ENCODE assay signal across 15 mouse cellular contexts in genomic region chr17:9600459-9600858, GRCm38 (mm10).
DNase-seq lines count a peak whose midpoint lies in the region; ATAC-seq and TF ChIP-seq lines count a peak whose summit lies in the region.
"Had no signal": no experiment of that assay in that cellular context is flagged by ENCODE, and none has a peak within 500 bp of the region (broad histone marks: within the 10 kb centered on the region; RNA-seq: fewer than 3 reads in every experiment).

No protein-coding gene starts in this region.

- 63% methylated on average over 2 of the region's 2 CpGs for WGBS in heart, postnatal 0 days
- 65% methylated on average over 2 of the region's 2 CpGs for WGBS in liver, postnatal 0 days (ENCODE audit: insufficient replicate concordance)

- DNase-seq in heart, postnatal 0 days (ENCODE audit: low spot score) = peak; percentile 12
- no peak for DNase-seq in heart, postnatal 4 days
- no peak for DNase-seq in liver, postnatal 0 days
- DNase-seq in liver (no peak), CH12.LX (ENCODE audit: extremely low read depth) (peak; percentile 22)
- DNase-seq in embryo, embryonic 10 days (ENCODE audit: low spot score) = peak; percentile 21
- DNase-seq in natural killer cell, adult 2 months (ENCODE audit: low spot score in 2 of 2) = no peak
- no peak for DNase-seq in testis, postnatal 10 days (ENCODE audit: low spot score)
- DNase-seq: cerebellum, adult 11 months; heart, adult 11 months; midbrain, embryonic 14.5 days; thymus, postnatal 14 days had no signal

- H3K79me2 ChIP-seq in CH12.LX (replicated peaks; ENCODE audit: control insufficient read depth, extremely low read depth, insufficient read depth, poor library complexity, severe bottlenecking) = no peaks in the 10 kb centered on the region

- no peak for TF ChIP-seq POLR2A in CH12.LX (IDR thresholded peaks at IDR 0.05; ENCODE audit: low read depth, low read length)

- no peak overlapping the region for H3K9ac ChIP-seq in heart, postnatal 0 days (replicated peaks; ENCODE audit: low read depth, low read length)
- H3K9ac ChIP-seq in liver, postnatal 0 days (replicated peaks) = no peak overlapping the region
- no peak overlapping the region for H3K9ac ChIP-seq in CH12.LX (ENCODE audit: insufficient read depth, low read depth)
- H3K9ac ChIP-seq: forebrain, embryonic 12.5 days; hindbrain, embryonic 15.5 days; liver, embryonic 12.5 days had no signal

- in situ Hi-C loops in CH12.LX (cut with MboI; ENCODE audit: low pct_ligation_motif_present, low pct_unique_long_range_greater_than_20kb, low sequenced_read_pairs) = no loop called here

- H3K27ac ChIP-seq in heart, postnatal 0 days (ENCODE audit: low read depth) = no peak overlapping the region
- H3K27ac ChIP-seq in liver, postnatal 0 days (ENCODE audit: low read depth) = no peak overlapping the region
- H3K27ac ChIP-seq in CH12.LX (ENCODE audit: insufficient read depth, low read depth) = no peak overlapping the region
- H3K27ac ChIP-seq: forebrain, embryonic 12.5 days; hindbrain, embryonic 15.5 days; liver, embryonic 12.5 days had no signal

- H3K27me3 ChIP-seq in heart, postnatal 0 days (ENCODE audit: control insufficient read depth, insufficient read depth, low read length) = no peaks in the 10 kb centered on the region
- H3K27me3 ChIP-seq in liver, postnatal 0 days (ENCODE audit: insufficient read depth, low read length) = no peaks in the 10 kb centered on the region
- no peaks in the 10 kb centered on the region for H3K27me3 ChIP-seq in CH12.LX (replicated peaks)
- H3K27me3 ChIP-seq: forebrain, embryonic 12.5 days; hindbrain, embryonic 15.5 days; liver, embryonic 12.5 days had no signal

- no peak overlapping the region for H3K4me3 ChIP-seq in heart, postnatal 0 days (ENCODE audit: low read depth, low read length)
- no peak overlapping the region for H3K4me3 ChIP-seq in liver, postnatal 0 days (ENCODE audit: low read depth, low read length)
- H3K4me3 ChIP-seq in CH12.LX (replicated peaks in 1 of 3; ENCODE audit: low read depth in 2 of 3, low read length in 2 of 3, poor library complexity in 1 of 3) = no peak overlapping the region
- H3K4me3 ChIP-seq: forebrain, embryonic 12.5 days; hindbrain, embryonic 15.5 days; liver, embryonic 12.5 days had no signal

- H3K9me3 ChIP-seq in heart, postnatal 0 days (replicated peaks; ENCODE audit: control insufficient read depth, low read length) = no peaks in the 10 kb centered on the region
- no peaks in the 10 kb centered on the region for H3K9me3 ChIP-seq in liver, postnatal 0 days (ENCODE audit: low read length)
- H3K9me3 ChIP-seq in CH12.LX (replicated peaks; ENCODE audit: low read length) = no peaks in the 10 kb centered on the region
- H3K9me3 ChIP-seq: forebrain, embryonic 12.5 days; hindbrain, embryonic 15.5 days; liver, embryonic 12.5 days had no signal

- peak; percentile 20 for TF ChIP-seq CTCF in heart, postnatal 0 days (IDR thresholded peaks at IDR 0.05; ENCODE audit: low read depth)
- peak; percentile 39 for TF ChIP-seq CTCF in liver, postnatal 0 days (IDR thresholded peaks at IDR 0.05; ENCODE audit: low read depth)
- TF ChIP-seq CTCF in CH12.LX (conservative IDR thresholded peaks at IDR 0.05 in 1 of 2, IDR thresholded peaks at IDR 0.05 in 1 of 2; ENCODE audit: low read depth in 2 of 2, low read length in 2 of 2) = peak in 1 of 2 experiments; percentile 36; a peak in 3 of 4 replicates

- no peaks in the 10 kb centered on the region for H3K4me1 ChIP-seq in heart, postnatal 0 days (ENCODE audit: control insufficient read depth, insufficient read depth)
- no peaks in the 10 kb centered on the region for H3K4me1 ChIP-seq in liver, postnatal 0 days (ENCODE audit: insufficient read depth)
- no peaks in the 10 kb centered on the region for H3K4me1 ChIP-seq in CH12.LX (ENCODE audit: control insufficient read depth in 1 of 2, insufficient read depth in 2 of 2)
- H3K4me1 ChIP-seq: forebrain, embryonic 12.5 days; hindbrain, embryonic 15.5 days; liver, embryonic 12.5 days had no signal

- no peak overlapping the region for H3K4me2 ChIP-seq in heart, postnatal 0 days (ENCODE audit: low read depth, low read length)
- H3K4me2 ChIP-seq in liver, postnatal 0 days (ENCODE audit: low read depth, low read length) = no peak overlapping the region
- H3K4me2 ChIP-seq in CH12.LX (ENCODE audit: insufficient read depth, low read depth, poor library complexity, severe bottlenecking) = no peak overlapping the region
- H3K4me2 ChIP-seq: forebrain, embryonic 12.5 days; hindbrain, embryonic 15.5 days; liver, embryonic 12.5 days had no signal

- ATAC-seq in heart, postnatal 0 days (ENCODE audit: insufficient read depth, low read depth) = no peak
- ATAC-seq in liver, postnatal 0 days = no peak
- ATAC-seq: liver, embryonic 12.5 days had no signal

- TF ChIP-seq EP300 in heart, postnatal 0 days (IDR thresholded peaks at IDR 0.05; ENCODE audit: low read depth) = no peak
- TF ChIP-seq EP300 in liver, postnatal 0 days (IDR thresholded peaks at IDR 0.05; ENCODE audit: low read depth) = no peak
- no peak for TF ChIP-seq EP300 in CH12.LX (IDR thresholded peaks at IDR 0.05; ENCODE audit: low read length)

- dilution Hi-C loops in CH12.LX (cut with MboI; ENCODE audit: extremely low pct_ligation_motif_present, extremely low pct_unique_long_range_greater_than_20kb, low sequenced_read_pairs) = no loop called here

- H3K36me3 ChIP-seq in heart, postnatal 0 days (replicated peaks; ENCODE audit: control insufficient read depth, insufficient read depth, low read length) = no peaks in the 10 kb centered on the region
- H3K36me3 ChIP-seq in liver, postnatal 0 days (replicated peaks; ENCODE audit: insufficient read depth, low read length) = no peaks in the 10 kb centered on the region
- H3K36me3 ChIP-seq in CH12.LX (replicated peaks in 1 of 2; ENCODE audit: control insufficient read depth in 1 of 2, insufficient read depth in 1 of 2, low read length in 1 of 2) = no peaks in the 10 kb centered on the region
- H3K36me3 ChIP-seq: forebrain, embryonic 12.5 days; hindbrain, embryonic 15.5 days; liver, embryonic 12.5 days had no signal

- peak; percentile 30 for TF ChIP-seq RAD21 in CH12.LX (IDR thresholded peaks at IDR 0.05; ENCODE audit: low read depth, low read length)

TF ChIP-seq in CH12.LX, 34 proteins besides CTCF, POLR2A, EP300 and RAD21:
- TF ChIP-seq IRF4 (IDR thresholded peaks at IDR 0.05; ENCODE audit: low read depth, low read length) (no peak), UBTF (IDR thresholded peaks at IDR 0.05; ENCODE audit: low read depth, low read length) (no peak), MYC (IDR thresholded peaks at IDR 0.05; ENCODE audit: low read depth, low read length) (no peak), CHD1 (IDR thresholded peaks at IDR 0.05; ENCODE audit: low read depth, low read length) (no peak), MXI1 (IDR thresholded peaks at IDR 0.05; ENCODE audit: low read depth, low read length) (no peak), MAFK (IDR thresholded peaks at IDR 0.05; ENCODE audit: insufficient replicate concordance, low read length) (no peak), ZNF384 (IDR thresholded peaks at IDR 0.05; ENCODE audit: low read depth, low read length) (no peak), RCOR1 (conservative IDR thresholded peaks at IDR 0.05; ENCODE audit: low read depth, low read length) (no peak), HCFC1 (IDR thresholded peaks at IDR 0.05; ENCODE audit: low read depth, low read length) (no peak), GABPA (IDR thresholded peaks at IDR 0.05; ENCODE audit: insufficient replicate concordance, low read depth, low read length) (no peak), ZKSCAN1 (IDR thresholded peaks at IDR 0.05; ENCODE audit: borderline replicate concordance, low read depth, low read length) (no peak), MAX (IDR thresholded peaks at IDR 0.05; ENCODE audit: low read length) (no peak), ZC3H11A (IDR thresholded peaks at IDR 0.05; ENCODE audit: low read depth, low read length) (no peak), BHLHE40 (IDR thresholded peaks at IDR 0.05; ENCODE audit: low read depth, low read length) (no peak), TBP (conservative IDR thresholded peaks at IDR 0.05; ENCODE audit: low read depth, low read length) (no peak), E2F4 (IDR thresholded peaks at IDR 0.05; ENCODE audit: insufficient replicate concordance, low read depth, low read length) (no peak), TCF12 (IDR thresholded peaks at IDR 0.05; ENCODE audit: low read depth, low read length) (no peak), ELF1 (IDR thresholded peaks at IDR 0.05; ENCODE audit: low read depth, low read length) (no peak), JUN (IDR thresholded peaks at IDR 0.05; ENCODE audit: insufficient read depth, low read depth, low read length) (no peak), USF1 (IDR thresholded peaks at IDR 0.05; ENCODE audit: low read depth, low read length) (no peak)

Comparison
In these comparisons a context has a peak if more than half of its experiments do, and no peak if none do; other contexts are left out.
1. DNase-seq: peak in heart, postnatal 0 days (single experiment), CH12.LX (single experiment) and embryo, embryonic 10 days (single experiment); none in heart, postnatal 4 days (single experiment), liver, postnatal 0 days (single experiment), liver (single experiment), natural killer cell, adult 2 months (0 of 2) and testis, postnatal 10 days (single experiment).